Mouse (Mus musculus) spleen, adult 18-20 months (tissue): Measurements from ENCODE around the gene Pde11a.
A peak's percentile ranks its signal among the peaks of the same experiment; 100 is the strongest.

Experiments
- DNase-seq, 2 experiments: peaks; one replicate each; pipeline ENCODE4 v3.0.0; 2022; ENCODE audit warnings: mixed read lengths in 2 of 2

Gene Pde11a

DNA sequence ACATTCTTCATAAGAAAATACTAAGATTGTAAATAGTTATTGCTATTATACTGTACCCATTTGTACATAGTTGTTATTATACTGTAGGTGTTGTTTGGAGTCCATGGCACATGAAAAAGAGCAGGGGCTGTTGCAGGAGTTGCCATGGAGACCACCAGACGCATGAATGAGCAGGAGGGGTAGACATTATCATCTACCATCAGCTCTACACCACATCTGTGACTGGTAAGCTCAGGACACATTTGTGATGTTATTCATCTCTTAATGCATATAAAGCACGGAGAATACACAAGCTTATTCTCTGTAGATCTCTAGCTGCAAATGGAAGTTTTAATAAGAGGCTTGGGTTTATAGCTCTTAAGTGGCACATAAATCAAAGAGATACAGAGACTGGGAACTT lies 179.6 kb downstream of the Pde11a start:
- DNase-seq, result no peak

GRCm38 (mm10) chr2:76141136-76141535 lies 197.4 kb downstream of the Pde11a start:
- DNase-seq, result no peak

- no peak for DNase-seq
Measured at GRCm38 (mm10) chr2:76132983-76133382, 205.6 kb downstream of the Pde11a start.

DNA sequence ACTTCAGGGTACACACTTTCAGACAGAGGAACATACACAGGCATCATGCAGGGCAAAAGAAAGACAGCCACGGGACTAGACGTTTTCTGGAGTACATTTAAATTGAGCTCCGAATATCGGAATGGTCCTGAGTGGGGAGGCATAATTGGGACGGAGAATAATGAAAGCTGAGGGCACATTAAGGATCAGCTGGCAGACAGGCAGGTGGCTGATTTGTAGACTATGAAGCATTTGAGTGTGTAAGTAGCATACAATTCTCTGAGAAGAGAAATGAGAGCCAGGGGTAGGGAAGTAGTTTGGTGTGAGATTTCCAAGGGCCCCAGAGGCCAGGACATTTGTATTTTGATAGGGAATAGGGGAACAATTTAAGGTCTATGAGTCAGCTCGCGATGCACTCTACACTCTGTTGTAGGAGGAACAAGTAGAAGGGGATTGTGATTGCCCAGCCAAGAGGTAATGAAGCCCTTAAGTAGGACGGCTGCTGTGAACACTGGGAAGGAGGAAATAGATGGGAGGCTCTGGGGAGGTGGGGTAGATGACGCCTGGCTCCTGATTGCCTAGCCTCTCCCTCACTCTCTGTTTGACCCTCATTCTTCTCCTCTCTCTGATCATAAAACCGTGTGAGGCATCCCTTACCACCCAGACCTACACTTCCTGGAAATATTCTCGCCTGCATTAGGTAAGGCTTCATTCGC lies 208.5 kb downstream of the Pde11a start:
- DNase-seq, result no peak

- DNase-seq, result no peak
Measured at GRCm38 (mm10) chr2:76129058-76129437, 209.5 kb downstream of the Pde11a start.

DNA sequence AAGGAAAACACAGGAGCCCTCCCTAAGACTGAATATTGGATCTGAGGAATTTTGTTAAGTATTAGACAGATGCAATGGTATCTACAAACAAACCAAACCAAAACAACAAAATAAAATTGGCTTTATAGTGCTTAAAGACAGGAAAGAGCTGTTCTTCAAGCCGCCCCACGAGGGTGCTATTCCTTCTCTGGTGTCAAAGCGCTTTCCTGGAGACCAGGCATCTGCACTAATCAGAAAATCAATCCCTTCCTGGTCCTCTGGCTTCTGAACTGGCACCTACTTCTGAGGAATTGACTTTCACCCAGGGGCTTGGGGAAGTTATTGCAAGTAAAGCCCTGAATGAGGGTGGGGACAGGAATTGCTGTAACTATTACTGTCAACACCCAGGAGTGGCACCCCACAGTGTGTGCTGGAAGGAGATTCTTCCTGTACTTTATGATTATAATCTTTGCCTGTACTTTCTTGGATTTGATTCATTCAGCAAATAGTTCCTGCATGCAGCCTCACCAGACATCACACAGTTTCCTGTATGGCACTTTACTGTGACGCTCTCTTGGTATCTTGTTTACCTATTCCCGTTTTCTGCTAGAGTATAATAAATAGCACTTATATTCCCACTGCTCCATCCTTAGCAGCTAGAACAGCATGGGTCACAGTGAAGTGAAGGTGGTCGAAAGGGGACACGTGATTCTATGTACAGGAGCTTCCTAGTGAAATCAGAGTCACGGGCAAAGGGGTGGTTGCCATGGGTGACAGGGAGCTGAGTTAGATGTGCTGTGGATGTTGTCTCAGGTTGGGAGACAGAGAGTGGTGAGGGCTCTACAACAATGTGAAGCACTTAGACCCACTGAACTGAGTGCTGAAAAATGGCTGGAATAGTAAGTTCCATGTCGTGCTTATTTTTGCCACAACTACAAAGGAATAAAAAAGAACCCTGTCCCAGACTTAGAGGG lies 210.2 kb downstream of the Pde11a start:
- DNase-seq, result no peak

GRCm38 (mm10) chr2:76126651-76127050 lies 211.9 kb downstream of the Pde11a start:
- no peak for DNase-seq

- DNase-seq, result no peak
Measured at GRCm38 (mm10) chr2:76124821-76125220, 213.8 kb downstream of the Pde11a start.

- no peak for DNase-seq
Measured at GRCm38 (mm10) chr2:76122167-76122566, 216.4 kb downstream of the Pde11a start.

GRCm38 (mm10) chr2:76119848-76120247 lies 218.7 kb downstream of the Pde11a start:
- DNase-seq, result no peak

- no peak for DNase-seq
Measured at GRCm38 (mm10) chr2:76118491-76118890, 220.1 kb downstream of the Pde11a start.

- no peak for DNase-seq
Measured at GRCm38 (mm10) chr2:76117219-76117618, 221.4 kb downstream of the Pde11a start.

DNA sequence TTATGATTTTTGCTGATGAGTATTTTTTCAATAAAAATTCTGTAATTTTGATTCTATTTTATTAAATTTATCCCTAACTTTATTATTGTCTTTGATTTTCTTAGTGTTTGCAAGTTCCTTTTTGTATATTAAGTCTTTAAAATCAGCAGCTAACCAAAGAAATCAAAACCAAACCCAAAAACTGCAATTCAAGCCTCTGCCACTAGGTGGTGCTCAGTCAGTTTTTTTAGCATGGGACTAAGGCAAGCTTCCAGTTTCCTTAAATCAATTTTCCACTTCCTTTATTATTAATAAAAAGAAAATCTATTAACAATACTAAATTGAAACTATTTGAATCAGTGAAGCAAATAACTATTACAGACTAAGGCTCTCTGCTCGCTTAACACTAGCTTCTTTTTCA lies 222.9 kb downstream of the Pde11a start:
- peak in 1 of 2 experiments; percentile 54 for DNase-seq

DNA sequence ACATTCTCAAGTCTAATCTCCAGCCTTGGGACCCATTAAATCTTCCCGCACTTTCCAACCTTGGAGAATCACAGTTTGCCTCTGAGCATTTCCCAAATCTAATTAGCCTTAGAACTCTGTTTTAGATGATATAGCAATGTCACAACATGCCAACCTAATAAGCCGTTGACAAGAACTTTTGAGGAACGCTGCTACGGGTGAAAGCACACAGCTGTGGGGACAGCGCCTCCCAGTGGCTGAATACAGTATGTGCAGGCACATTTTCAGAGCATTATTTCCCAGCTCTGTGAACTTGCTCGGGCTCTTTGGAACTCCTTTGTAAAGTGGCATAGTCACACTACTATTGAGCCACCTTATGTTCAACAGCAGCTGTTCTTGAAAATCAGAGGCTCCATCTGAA lies 223.8 kb downstream of the Pde11a start:
- peak in 1 of 2 experiments; percentile 10 for DNase-seq

GRCm38 (mm10) chr2:76109653-76110052 lies 228.9 kb downstream of the Pde11a start:
- no peak for DNase-seq

DNA sequence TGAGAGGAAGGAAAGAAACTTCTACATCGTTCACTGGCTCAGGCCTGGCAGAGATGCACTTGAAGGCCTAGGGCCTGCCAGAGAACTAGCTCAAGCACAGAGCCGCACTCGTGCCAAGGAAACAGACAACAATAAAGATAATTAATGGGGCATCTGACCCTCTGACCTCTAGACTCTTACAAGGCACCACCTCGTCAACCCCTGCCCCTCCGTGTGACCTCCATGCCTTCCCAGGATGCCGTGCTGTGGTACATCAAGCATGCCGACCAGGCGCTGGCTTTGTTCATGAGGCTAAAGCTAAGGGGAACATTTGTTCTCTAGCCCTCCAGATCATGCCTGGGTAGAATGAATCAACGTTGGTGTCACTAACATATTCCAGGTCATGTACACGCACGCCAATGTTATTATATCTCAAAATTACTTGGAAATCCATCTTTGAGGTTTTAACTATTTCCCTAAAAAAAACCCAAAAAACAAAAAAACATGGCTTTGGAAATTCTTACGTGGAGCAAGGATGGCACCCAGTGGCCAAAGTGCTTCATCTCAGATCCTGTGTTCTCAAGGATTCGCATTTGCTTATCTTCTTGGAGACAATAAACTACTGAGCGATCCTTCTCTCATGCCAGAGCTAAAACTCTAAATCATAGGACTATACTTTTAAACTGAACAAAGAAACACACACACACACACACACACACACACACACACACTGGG lies 236.5 kb downstream of the Pde11a start:
- DNase-seq, result no peak

DNA sequence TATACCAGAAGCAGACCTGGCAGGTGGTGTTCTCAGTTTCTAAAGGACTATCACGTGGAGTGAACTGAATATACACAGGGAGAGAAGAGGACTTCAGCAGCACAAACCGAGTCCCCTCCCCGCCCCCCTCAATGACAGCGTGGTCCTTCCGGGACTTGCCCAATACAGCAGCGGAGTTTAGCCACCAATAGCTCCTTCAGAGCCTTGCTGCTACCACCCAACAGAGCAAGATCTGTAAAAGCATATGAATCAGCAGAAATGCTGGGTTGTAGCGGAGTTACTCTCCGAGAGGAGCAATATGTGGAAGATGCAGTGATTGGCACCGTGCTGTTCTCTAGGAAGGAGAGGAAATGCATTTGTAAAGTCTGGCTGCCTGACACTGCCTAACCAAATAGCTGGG lies 238.0 kb downstream of the Pde11a start:
- no peak for DNase-seq

DNA sequence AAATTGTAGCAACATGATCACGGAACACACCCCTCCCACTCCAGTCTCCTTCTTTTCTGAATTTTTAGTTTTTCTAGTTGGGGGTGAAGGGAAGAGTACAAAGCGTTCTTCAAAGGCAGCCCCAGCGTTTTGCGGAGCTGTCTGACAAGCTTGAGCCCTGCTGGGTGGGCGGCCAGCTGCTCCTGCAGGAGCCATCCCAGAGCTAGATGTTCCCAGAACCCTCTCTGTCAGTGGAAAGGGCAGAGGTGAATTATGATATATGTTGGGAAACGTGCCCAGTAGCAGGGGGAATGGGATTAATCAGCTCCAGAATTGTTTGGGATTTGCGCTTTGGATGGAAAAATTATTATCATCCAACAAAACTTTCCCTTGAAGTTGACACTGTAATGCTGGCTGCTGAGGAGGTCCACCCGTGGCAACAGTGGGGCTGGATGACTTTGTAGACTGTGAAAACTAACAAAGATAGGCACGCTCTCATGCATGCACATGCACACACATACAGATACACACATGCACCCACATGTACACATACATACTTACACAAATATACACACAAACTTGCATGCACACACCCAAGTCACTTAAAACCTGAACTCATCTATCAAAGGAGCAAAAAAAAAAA lies 238.7 kb downstream of the Pde11a start:
- DNase-seq, result no peak

DNA sequence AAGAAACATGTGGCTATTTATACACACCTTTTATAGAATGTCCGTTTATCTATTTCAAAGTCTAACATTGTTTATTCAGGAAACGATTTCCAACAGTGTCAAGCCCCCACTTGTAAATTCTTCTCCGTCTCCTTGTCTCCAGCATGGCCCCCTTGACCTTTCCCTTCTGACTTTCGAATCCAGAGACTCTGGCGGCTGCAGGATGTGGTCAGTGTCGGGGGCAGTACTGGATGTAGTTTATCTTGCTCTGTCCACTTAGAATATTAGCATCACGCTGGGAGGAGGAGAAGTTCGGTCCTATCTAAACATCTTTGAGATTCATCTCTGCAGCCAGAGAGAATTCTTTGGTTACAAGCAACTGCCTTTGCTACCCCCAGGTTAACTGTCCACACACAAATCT lies 240.2 kb downstream of the Pde11a start:
- no peak for DNase-seq

- DNase-seq, result no peak
Measured at GRCm38 (mm10) chr2:76097847-76098246, 240.7 kb downstream of the Pde11a start.

DNA sequence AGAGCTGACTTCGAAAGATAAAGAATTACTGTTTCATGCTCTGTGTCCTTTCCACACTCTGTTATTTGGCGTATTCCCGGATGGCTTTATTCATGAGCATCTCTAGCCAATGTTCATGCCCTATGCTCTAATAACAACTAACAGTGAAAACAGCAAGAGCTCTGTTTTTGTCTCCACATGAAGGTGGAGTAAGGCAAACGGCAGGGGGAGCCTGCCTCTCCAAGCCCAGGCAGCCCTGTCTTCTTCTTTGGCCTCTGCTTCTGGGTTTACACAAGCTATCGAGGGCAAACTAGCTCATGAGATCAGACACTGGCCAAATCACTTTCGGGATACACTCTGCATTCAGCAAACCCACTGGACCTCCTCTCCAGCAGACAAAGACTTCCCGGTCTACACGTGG lies 241.3 kb downstream of the Pde11a start:
- no peak for DNase-seq

GRCm38 (mm10) chr2:76095861-76096260 lies 242.7 kb downstream of the Pde11a start:
- no peak for DNase-seq

GRCm38 (mm10) chr2:76090506-76090905 lies 248.1 kb downstream of the Pde11a start:
- DNase-seq, result no peak
